Mouse (Mus musculus) limb, embryonic 15.5 days (tissue): ENCODE results near the gene Rbm44. TPM values are rescaled to one million over a fixed set of nuclear protein-coding genes. Genes with fewer than 3 reads are reported as not detected.
A peak's percentile ranks its signal among the peaks of the same experiment; 100 is the strongest.

ENCODE experiments used
- ATAC-seq: fragments of 200-750 bp; cut with Nextera tagmentation; 2 replicates; pipeline ENCODE4 v1.8.0; 2017; ENCODE audit warnings: low read depth, moderate TSS enrichment; ENCODE audit not compliant: insufficient number of reproducible peaks, low FRiP score, low TSS enrichment
- H3K27ac ChIP-seq: fragments of 300-500 bp; sonication (generic); 2 replicates; pipeline ENCODE4 v1.5.1; 2015; ENCODE audit warnings: moderate library complexity, mild to moderate bottlenecking, inconsistent platforms
- H3K27me3 ChIP-seq: fragments of 300-500 bp; sonication (generic); 2 replicates; pipeline ENCODE4 v1.6.1; 2015; ENCODE audit warnings: inconsistent platforms
- H3K36me3 ChIP-seq: fragments of 300-500 bp; sonication (generic); 2 replicates; pipeline ENCODE4 v1.6.1; 2015; ENCODE audit warnings: inconsistent platforms
- H3K4me1 ChIP-seq: fragments of 300-500 bp; sonication (generic); 2 replicates; pipeline ENCODE4 v1.6.1; 2015; ENCODE audit warnings: inconsistent platforms
- H3K4me2 ChIP-seq: fragments of 300-500 bp; sonication (generic); 2 replicates; pipeline ENCODE4 v1.6.1; 2015; ENCODE audit warnings: mild to moderate bottlenecking, inconsistent platforms
- H3K4me3 ChIP-seq: fragments of 300-500 bp; sonication (generic); 2 replicates; pipeline ENCODE4 v1.5.1; 2015; ENCODE audit warnings: mild to moderate bottlenecking, inconsistent platforms
- H3K9ac ChIP-seq: fragments of 300-500 bp; sonication (generic); 2 replicates; pipeline ENCODE4 v1.6.1; 2015; ENCODE audit warnings: inconsistent platforms
- H3K9me3 ChIP-seq: fragments of 300-500 bp; sonication (generic); 2 replicates; pipeline ENCODE4 v1.6.1; 2016; ENCODE audit warnings: inconsistent platforms
- WGBS: fragments of 180-500 bp; shearing (Covaris S2); methylation state at CpG from one replicate; pipeline ENCODE4 v1.1.7; 2015; 5-methylcytosine and 5-hydroxymethylcytosine counted together
- polyA plus RNA-seq: library from polyadenylated mRNA; unstranded; fragments of >200 nt; fragmentation: Nextera tagmentation; extraction: Ambion mirVana; gene quantifications from 2 replicates; pipeline ENCODE4 v1.2.1, GENCODE M21; 2015

The Rbm44 gene
- 0.65 and 0.94 TPM in 2 replicates for polyA plus RNA-seq

- 70% methylated on average over 20 of the region's 20 CpGs for WGBS
- Histone ChIP-seq H3K4me1 (no peaks in the 10 kb centered on the region), H3K27ac (no peak within 1 kb of the TSS), H3K9me3 (no peaks in the 10 kb centered on the region), H3K4me2 (no peak within 1 kb of the TSS), H3K27me3 (no peaks in the 10 kb centered on the region), H3K4me3 (no peak within 1 kb of the TSS), H3K9ac (no peak within 1 kb of the TSS), H3K36me3 (no peaks in the 10 kb centered on the region)
- no peak for ATAC-seq
Observed at GRCm38 (mm10) chr1:91144813-91145212, at the start of gene Rbm44. Gene Rbm44 (plus strand): TSS chr1:91145089.

- Histone ChIP-seq H3K27me3 (no peaks in the 10 kb centered on the region), H3K9ac (no peak overlapping the region), H3K4me2 (no peak overlapping the region), H3K9me3 (no peaks in the 10 kb centered on the region), H3K4me1 (peaks cover 24% of the 10 kb centered on the region), H3K4me3 (no peak overlapping the region), H3K27ac (peak overlapping the region; percentile 2; the same call in 1 of the 2 replicates), H3K36me3 (no peaks in the 10 kb centered on the region)
- no peak for ATAC-seq
- 60% methylated on average over 3 of the region's 3 CpGs for WGBS
Observed at GRCm38 (mm10) chr1:91095258-91095657, 49.6 kb upstream of the Rbm44 start.

DNA sequence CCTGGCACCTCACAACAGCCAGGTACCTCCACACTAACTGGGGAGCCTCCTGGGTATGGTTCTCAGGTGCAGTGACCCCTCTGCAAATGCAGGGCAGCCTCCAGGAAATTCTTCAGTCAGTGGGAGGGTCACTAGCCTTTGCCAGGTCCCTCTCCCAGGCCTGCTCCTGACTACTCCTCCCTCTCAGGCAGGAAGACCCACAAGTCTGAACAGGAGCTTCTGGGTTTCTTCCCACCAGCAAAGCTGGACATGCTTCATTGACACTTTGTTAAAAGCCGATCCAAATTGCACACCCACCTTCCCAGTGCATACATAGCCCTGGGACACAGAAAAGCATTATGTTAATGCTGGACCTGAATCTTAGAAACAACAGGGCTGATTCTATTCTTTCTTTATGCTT is 49.0 kb upstream of the Rbm44 start:
- no peak overlapping the region for H3K9ac ChIP-seq

DNA sequence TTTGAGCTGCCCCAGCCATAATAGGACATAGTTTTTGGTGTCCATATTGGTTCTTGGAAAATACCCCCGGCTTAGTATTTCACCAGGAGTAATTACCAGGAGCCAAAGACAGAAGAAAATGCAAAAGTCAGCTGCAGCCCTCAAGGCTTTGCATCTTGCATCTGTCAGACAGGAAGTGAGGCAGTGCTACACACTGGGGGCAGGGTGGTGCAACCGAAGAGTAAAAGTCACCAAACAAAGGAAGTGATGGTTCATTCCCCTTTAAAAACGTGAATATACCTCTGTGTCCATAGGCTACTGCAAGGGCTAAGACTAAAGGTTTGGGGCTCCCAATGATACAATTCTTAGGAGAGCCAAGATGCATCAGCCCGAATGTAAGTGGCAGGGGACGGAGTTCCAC is 48.4 kb upstream of the Rbm44 start:
- Histone ChIP-seq H3K4me3 (no peak overlapping the region), H3K27ac (no peak overlapping the region), H3K9me3 (no peaks in the 10 kb centered on the region), H3K4me1 (peaks cover 24% of the 10 kb centered on the region), H3K27me3 (no peaks in the 10 kb centered on the region), H3K4me2 (no peak overlapping the region), H3K36me3 (peaks cover 6% of the 10 kb centered on the region; the same call in 1 of the 2 replicates), H3K9ac (no peak overlapping the region)
- 57% methylated on average over 5 of the region's 5 CpGs for WGBS
- ATAC-seq: no peak

More for the DNA sequence above, 49.0 kb upstream of the Rbm44 start:
- Histone ChIP-seq H3K27me3 (no peaks in the 10 kb centered on the region), H3K4me3 (no peak overlapping the region), H3K27ac (peak overlapping the region; percentile 2; the same call in 1 of the 2 replicates), H3K36me3 (no peaks in the 10 kb centered on the region), H3K9me3 (no peaks in the 10 kb centered on the region), H3K4me1 (peaks cover 24% of the 10 kb centered on the region), H3K4me2 (no peak overlapping the region)
- no peak for ATAC-seq
- WGBS: 51% methylated on average over 1 of the region's 1 CpGs

- Histone ChIP-seq H3K9ac (no peak overlapping the region), H3K36me3 (peaks cover 7% of the 10 kb centered on the region; the same call in 1 of the 2 replicates), H3K27ac (no peak overlapping the region), H3K4me2 (no peak overlapping the region), H3K27me3 (no peaks in the 10 kb centered on the region), H3K9me3 (no peaks in the 10 kb centered on the region), H3K4me3 (no peak overlapping the region), H3K4me1 (peaks cover 24% of the 10 kb centered on the region)
- ATAC-seq: no peak
- whole genome bisulfite sequencing: 87% methylated on average over 11 of the region's 11 CpGs
Observed at GRCm38 (mm10) chr1:91097283-91097834, 47.5 kb upstream of the Rbm44 start.

GRCm38 (mm10) chr1:91098887-91099286 is 46.0 kb upstream of the Rbm44 start:
- peaks cover 13% of the 10 kb centered on the region for H3K36me3 ChIP-seq
- H3K27ac ChIP-seq: no peak overlapping the region
- no peak for ATAC-seq
- peaks cover 24% of the 10 kb centered on the region for H3K4me1 ChIP-seq
- no peak overlapping the region for H3K4me3 ChIP-seq
- no peaks in the 10 kb centered on the region for H3K9me3 ChIP-seq
- H3K4me2 ChIP-seq: no peak overlapping the region
- WGBS: 24% methylated on average over 6 of the region's 6 CpGs
- H3K9ac ChIP-seq: no peak overlapping the region
- H3K27me3 ChIP-seq: no peaks in the 10 kb centered on the region

- 73% methylated on average over 11 of the region's 11 CpGs for WGBS
Observed at GRCm38 (mm10) chr1:91101709-91102440, 43.0 kb upstream of the Rbm44 start.

DNA sequence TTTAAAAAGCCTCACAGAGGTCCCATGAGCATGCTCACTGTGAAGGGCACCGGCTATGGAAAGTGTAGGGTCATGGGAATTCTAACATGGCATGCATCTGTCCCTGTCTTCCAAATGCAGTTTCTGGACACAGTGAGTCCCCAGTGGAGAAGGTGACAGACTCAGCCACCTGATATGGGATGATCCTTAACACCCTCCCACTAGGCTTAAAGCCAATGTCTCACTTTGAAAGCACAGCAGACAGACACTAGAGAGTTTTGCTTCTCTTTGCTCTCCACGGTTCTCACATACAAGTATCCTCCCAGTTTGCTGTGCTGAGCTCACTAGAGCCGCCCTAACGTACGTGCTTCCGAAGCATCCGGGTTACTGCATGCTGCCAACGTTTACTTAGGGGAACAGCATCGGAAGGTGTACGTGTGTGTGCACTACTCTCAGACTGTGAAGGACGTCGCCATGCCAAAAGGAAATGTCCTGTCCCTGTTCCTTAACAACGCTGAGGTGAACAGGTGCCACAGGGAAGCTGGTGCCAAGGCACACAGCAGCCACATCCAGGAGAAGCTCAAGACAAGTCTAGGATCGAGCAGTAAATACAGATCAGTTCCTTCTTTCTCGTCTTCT is 41.4 kb upstream of the Rbm44 start:
- Histone ChIP-seq H3K9ac (no peak overlapping the region), H3K4me3 (no peak overlapping the region), H3K27ac (no peak overlapping the region), H3K4me2 (no peak overlapping the region), H3K36me3 (peaks cover 43% of the 10 kb centered on the region), H3K27me3 (no peaks in the 10 kb centered on the region), H3K9me3 (no peaks in the 10 kb centered on the region), H3K4me1 (0 out of 2 replicates have a peak, but pooled peaks cover 4% of the 10 kb centered on the region)
- WGBS: 92% methylated on average over 15 of the region's 15 CpGs
- ATAC-seq: no peak

More at GRCm38 (mm10) chr1:91101709-91102440, 43.0 kb upstream of the Rbm44 start:
- ATAC-seq: no peak
- H3K27ac ChIP-seq: no peak overlapping the region
- no peak overlapping the region for H3K4me2 ChIP-seq
- H3K27me3 ChIP-seq: no peaks in the 10 kb centered on the region
- H3K36me3 ChIP-seq: peaks cover 32% of the 10 kb centered on the region
- no peak overlapping the region for H3K9ac ChIP-seq
- 0 out of 2 replicates have a peak, but pooled peaks cover 4% of the 10 kb centered on the region for H3K4me1 ChIP-seq
- H3K4me3 ChIP-seq: no peak overlapping the region
- H3K9me3 ChIP-seq: no peaks in the 10 kb centered on the region

- Histone ChIP-seq H3K27me3 (no peaks in the 10 kb centered on the region), H3K4me2 (no peak overlapping the region), H3K9me3 (no peaks in the 10 kb centered on the region), H3K4me1 (no peaks in the 10 kb centered on the region), H3K4me3 (no peak overlapping the region), H3K9ac (no peak overlapping the region), H3K36me3 (peaks cover 46% of the 10 kb centered on the region), H3K27ac (no peak overlapping the region)
- ATAC-seq: no peak
- 68% methylated on average over 5 of the region's 5 CpGs for WGBS
Observed at GRCm38 (mm10) chr1:91107548-91107947, 37.3 kb upstream of the Rbm44 start.

GRCm38 (mm10) chr1:91109302-91109701 is 35.6 kb upstream of the Rbm44 start:
- H3K4me3 ChIP-seq: no peak overlapping the region
- no peaks in the 10 kb centered on the region for H3K4me1 ChIP-seq
- H3K27me3 ChIP-seq: no peaks in the 10 kb centered on the region
- H3K36me3 ChIP-seq: peaks cover 50% of the 10 kb centered on the region
- H3K9me3 ChIP-seq: no peaks in the 10 kb centered on the region
- H3K27ac ChIP-seq: no peak overlapping the region
- WGBS: 47% methylated on average over 4 of the region's 4 CpGs
- ATAC-seq: no peak
- no peak overlapping the region for H3K4me2 ChIP-seq
- no peak overlapping the region for H3K9ac ChIP-seq

DNA sequence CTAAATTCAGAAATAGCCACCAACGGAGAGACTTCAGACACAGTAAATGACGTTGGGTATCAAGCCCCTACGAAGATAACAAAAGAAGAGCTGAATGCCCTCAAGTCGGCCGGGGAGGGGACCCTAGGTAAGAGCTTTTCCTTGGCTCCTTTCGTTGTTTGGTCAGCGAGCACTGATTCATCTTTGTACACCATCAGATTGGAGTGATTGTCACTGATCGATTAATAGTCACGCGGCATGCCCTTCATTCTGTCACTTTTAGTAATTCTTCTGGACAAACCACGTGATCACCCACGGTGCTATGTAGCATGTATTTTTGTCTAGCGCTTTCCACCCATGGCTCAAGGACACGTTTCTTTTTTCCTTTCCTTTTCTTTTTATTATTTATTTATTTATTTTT is 32.7 kb upstream of the Rbm44 start:
- WGBS: 94% methylated on average over 14 of the region's 14 CpGs
- Histone ChIP-seq H3K4me2 (no peak overlapping the region), H3K36me3 (peaks cover 46% of the 10 kb centered on the region), H3K4me1 (0 out of 2 replicates have a peak, but pooled peaks cover 3% of the 10 kb centered on the region), H3K27me3 (no peaks in the 10 kb centered on the region), H3K4me3 (no peak overlapping the region), H3K9me3 (no peaks in the 10 kb centered on the region), H3K27ac (no peak overlapping the region), H3K9ac (no peak overlapping the region)
- ATAC-seq: no peak

- WGBS: 92% methylated on average over 4 of the region's 4 CpGs
- Histone ChIP-seq H3K4me2 (no peak overlapping the region), H3K27ac (no peak overlapping the region), H3K4me1 (0 out of 2 replicates have a peak, but pooled peaks cover 3% of the 10 kb centered on the region), H3K36me3 (peaks cover 42% of the 10 kb centered on the region), H3K9me3 (no peaks in the 10 kb centered on the region), H3K9ac (no peak overlapping the region), H3K27me3 (no peaks in the 10 kb centered on the region), H3K4me3 (no peak overlapping the region)
- ATAC-seq: no peak
Observed at GRCm38 (mm10) chr1:91112606-91113005, 32.3 kb upstream of the Rbm44 start.
